Mouse (Mus musculus) kidney, adult 9 months (tissue): Measurements from ENCODE around the gene Nav3.

ENCODE experiments used
- DNase-seq: peaks from one replicate; pipeline ENCODE4 v3.0.0; 2022

Nav3 gene

DNA sequence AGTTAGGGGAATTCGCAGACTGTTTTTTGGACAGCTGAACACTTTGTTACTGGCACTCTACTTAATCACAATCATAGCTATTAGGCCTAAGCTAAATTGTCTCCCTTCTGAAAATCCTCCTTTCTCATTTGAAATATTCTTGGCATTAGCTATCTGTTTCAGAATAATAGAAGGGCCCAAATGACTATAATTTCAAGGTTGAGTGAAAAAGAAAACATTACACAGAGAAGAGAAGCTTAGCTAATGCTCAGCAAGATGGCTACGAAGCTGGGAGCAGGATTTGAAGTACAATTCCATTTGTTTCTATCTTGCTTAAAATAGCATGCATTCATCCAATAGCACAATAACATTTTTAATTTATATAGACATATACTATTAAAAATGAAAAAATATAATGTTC is 667.3 kb downstream of the Nav3 start:
- DNase-seq: no peak

DNA sequence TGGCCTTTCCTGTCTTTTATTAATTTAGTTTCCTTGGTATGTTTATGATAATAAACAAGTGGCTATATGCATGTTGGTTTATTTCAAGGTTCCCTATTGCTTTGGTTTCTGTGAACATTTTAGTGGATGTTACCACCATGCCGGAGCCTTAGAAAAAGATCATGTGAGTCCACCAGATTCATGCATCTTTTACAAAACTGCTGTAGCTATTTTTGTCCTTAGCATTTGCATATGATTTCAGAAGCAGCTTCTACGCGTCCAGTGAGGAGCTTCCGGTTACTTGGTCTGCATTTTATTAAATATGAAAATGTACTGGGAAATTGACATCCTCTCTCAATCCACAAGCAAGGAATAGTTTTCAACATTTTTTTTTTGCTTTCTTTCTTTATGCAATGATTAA is 676.9 kb downstream of the Nav3 start:
- DNase-seq: no peak

DNA sequence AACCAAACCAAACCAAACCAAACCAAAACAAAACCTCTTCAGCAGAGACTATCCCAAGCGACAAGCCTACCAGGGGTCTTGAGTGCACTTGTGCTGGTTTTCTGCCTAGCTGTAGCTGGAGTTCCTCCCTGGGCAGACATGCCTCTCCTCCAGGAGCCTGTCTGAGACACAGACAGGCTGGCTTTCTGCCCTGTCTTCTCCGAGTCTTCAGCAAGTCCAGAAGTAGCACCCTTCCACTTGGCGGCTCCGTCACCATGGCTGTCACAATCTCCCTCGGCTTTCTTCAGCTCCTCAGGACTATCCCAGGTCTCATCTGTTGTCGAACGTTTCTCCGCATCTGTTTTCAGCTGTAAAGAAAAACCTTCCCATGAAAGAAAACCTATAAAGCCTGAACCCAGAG is 686.9 kb downstream of the Nav3 start:
- DNase-seq: no peak

DNA sequence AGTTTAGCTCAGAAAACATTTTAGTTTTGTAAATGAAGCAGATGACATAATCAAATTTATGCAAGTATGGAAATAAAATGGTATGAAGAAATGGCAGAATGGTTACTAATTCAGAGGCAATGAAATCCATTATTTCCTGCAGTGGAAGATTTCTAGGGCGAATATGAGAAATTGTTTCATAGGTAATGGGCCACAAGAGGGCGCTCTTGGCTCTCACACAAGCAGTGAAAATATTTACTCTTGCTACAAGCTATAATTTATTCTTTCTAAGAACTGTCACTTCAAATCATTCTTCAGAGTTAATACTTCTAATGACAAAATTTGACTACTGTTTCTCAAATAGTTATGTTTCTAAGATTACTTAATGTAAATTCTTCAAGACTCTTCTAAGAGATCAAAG is 690.4 kb downstream of the Nav3 start:
- DNase-seq: peak; percentile 59

DNA sequence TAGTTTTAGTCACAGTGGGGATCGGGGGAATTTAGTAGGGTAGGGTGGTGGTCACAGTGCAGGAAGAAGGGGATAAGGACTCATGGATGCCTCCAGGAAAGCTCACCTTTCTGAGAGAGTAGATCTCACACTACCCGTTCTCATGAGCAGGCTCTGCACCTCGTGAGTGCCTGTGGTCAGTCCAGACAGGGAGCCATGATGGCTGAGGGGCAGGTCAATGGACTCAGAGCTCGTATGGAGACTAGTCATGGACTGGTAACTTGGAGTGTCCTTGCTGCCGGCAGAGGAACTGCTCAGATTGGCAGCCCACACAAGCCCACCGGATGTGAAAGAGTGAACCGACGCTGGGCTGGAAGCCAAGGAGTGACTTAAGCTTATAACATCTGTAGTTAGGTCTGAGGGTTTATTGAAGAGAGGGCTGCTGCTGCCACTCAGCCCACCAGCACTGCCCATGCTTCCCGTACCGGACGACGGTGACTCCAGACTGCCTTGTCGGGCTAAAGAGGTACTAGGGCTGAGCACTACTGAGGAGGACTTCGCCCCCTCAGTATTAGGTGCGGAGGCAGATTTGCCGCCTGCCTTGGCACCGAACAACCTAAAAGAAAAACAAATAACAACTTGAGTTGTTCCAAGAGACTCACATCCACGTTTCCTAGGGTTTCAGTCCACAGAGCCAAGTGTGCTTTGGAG is 691.4 kb downstream of the Nav3 start:
- DNase-seq: peak; percentile 5

DNA sequence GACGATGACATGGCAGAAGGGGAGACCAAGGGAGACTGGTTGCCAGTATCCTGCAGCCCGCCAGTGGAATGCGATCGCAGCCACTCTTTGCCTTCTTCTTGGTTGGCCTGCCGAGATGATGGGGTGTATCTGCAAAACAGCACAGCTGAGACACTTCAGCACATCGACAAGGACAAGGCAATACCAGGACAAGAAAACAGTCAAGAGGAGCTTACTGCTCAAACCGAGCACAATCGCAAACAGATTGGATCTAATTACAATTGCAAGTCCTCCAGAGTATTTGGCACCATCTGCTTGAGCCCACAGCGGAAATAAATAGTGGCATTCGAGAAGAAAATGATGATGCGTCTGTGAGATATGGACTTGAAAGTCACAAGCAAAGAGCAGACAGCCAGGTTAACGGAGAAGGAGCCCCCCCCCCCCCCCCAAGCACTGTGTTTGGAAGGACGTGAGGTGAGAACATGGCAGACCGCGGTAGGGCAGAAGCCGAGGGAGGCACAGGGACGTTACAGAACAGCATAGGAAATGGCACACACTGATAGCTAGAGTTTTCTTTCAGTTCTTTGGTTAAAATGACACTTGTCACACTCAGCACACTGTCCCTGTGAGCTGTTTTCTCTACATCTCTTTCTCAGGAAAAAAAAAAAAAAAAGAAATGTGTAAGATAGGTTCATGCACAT is 696.9 kb downstream of the Nav3 start:
- no peak for DNase-seq

DNA sequence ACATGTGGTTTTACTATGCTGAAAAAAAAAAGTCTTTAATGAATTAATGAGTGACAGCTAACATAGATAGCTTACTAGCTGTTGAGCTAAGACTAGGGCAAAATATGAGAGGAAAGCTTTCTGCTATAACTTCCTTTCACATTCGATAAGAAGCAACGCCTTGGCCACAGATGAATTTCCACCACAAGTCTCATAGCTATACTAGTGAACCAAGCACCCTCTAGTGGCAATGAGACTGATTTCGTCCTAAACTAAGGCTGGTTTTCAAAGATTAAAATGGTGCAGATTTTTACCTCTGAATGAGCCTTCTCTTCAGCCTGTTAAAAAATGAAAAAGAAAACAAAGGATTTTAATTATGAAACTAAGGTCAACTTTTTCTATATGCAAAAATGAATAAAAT is 709.1 kb downstream of the Nav3 start:
- peak; percentile 10 for DNase-seq

DNA sequence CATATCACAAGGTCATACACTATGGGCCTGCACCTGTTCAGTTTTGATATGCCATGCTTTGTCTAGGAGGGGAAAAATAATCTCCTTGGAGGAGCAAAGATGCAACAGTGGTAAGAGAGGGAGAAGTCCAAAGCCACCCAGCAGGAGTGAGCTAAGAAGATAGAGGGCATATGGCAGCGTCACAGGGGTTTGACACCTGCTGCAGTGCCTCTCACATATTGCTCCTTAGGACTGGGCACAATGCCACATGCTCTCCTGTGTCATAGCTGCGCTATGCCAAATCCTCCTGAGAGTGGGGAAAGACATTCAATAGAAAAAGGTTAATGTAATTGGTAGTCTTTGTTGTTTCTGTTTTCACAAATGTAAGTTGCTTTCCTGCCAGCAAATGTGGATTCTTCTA is 714.3 kb downstream of the Nav3 start:
- DNase-seq: no peak

DNA sequence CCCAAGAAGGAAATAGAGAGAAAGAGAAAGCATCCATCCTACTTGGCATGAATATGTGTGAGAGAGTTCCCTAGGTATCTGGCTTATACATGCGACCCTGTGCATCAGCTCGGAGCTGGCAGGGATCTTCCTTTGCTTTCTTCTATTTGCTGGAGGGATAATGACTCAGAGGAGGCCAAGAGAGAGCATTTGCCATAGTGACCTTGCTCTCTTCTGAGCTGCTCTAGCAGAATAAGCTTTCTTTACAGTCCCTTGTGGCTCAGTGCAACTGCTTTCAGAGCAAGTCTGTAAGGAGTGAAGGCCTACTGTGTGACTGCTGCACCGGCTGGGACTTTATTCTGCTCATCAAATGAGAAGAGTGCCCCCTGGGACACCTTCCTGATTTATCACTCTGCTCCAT is 715.7 kb downstream of the Nav3 start:
- DNase-seq: no peak

DNA sequence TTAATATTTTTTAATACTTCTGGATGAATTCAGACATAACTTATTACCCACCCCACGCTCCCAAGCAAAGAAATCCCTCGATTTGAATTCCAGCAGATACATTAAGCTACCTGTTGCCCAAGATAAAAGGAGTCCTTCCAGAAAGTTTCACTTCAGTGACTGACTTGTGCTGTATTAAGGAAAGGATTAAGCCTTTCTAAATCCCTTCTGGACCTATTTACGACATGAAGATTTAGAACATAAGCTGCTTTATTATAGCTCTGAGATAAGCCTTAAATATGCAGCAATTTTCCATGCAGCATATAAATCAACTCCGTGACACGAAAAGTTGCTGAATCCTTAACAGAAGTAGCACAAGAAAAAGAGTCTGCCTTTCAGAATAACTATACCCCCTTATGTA is 732.4 kb downstream of the Nav3 start:
- DNase-seq: no peak

DNA sequence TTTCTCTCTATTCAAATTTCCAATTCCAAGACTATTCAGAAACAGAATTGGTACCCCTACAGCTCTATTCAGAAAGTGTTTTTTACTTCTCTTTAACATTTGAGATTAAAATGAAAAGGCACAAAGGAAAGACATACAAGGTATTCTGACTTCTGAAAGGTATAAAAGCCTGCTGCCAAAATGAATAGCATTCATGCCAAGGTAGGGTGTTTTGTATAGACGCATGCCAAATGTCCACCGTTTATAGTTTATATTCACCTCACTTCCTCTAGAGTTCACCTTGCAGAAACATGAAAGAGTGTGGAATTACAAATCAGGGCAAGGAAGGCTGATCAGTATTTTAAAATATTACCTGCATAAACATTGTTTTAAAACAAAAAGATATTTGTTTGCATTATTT is 737.2 kb downstream of the Nav3 start:
- no peak for DNase-seq

DNA sequence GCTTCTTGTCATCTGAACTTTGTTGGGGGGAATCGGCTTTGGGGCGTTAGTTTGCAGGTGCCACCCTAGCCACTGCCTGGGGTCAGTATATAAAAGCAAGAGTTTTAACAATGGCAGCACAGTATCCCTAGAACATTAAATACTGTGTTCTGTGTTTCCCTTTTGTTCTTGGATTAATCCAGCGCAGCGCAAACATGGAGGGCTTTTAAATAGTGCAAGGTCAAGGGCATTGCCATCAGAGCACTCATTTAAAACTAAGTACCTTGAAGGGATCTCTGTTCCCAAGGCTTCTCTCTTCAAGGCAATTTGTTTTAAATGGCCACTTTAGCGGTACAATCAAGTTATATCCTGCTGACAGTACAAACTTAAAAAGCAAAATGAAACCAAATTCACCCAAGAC is 737.6 kb downstream of the Nav3 start:
- DNase-seq: no peak

DNA sequence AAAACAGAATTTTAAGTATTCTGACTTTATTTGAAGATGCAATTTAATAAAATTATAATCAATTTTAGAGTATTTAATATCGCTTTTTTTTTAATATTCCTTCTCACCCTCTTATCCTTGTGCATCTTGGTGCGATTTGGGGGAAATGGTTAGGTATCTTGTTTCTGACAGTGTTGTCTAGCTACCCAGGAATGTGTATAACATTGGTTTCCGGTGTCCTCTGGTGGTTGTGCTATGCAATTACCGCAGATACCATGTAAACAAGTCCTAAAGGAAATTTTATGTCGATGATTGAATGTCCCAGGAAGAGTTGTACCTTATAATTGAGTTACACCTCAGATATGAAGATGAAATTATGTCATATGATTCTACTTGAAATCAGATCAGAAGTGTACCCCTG is 743.0 kb downstream of the Nav3 start:
- no peak for DNase-seq

DNA sequence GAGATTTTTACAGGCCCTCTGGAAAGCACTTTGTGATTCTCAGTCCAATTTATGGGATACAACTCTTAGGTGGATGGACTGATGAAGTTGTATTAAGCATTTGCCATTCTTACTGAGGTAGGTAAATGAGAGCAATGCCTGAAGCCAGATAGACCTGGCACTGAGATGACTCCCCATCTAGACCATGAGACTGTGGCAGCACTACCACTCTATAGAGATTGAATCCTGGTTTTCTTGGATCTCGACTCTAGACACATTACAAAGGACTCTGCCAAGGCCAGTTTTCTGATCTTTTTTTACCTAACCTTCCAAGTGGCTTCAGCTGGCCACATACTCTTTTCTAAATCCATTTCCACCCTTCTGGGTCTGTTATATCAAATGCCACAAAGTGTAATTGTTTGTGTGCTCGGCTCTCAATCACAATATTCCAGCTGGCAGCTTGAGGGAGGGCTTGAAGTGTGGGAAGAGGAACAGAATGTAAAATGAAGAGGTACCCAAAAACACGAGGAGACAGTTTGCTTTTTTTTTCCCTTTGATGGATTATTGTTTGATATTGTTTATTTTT is 756.2 kb downstream of the Nav3 start:
- no peak for DNase-seq

DNA sequence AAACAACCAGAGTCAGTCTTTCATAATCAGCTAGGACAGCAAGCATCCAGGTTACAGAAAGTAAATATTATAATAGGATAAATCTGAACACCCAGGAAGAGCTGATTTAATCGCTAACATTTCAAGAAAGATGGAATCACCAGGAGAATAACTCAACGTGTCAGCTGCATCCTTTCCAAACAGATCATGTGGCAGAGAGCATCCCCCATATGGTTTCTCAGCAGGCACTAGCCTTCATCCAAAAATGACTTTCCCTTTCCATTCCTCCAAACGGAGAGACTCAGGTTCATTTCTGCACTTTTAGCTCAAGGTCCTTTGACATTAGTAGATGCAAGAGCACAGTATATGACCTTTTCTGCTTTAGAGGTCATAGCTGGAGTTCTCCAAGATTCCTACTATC is 765.4 kb downstream of the Nav3 start:
- no peak for DNase-seq

DNA sequence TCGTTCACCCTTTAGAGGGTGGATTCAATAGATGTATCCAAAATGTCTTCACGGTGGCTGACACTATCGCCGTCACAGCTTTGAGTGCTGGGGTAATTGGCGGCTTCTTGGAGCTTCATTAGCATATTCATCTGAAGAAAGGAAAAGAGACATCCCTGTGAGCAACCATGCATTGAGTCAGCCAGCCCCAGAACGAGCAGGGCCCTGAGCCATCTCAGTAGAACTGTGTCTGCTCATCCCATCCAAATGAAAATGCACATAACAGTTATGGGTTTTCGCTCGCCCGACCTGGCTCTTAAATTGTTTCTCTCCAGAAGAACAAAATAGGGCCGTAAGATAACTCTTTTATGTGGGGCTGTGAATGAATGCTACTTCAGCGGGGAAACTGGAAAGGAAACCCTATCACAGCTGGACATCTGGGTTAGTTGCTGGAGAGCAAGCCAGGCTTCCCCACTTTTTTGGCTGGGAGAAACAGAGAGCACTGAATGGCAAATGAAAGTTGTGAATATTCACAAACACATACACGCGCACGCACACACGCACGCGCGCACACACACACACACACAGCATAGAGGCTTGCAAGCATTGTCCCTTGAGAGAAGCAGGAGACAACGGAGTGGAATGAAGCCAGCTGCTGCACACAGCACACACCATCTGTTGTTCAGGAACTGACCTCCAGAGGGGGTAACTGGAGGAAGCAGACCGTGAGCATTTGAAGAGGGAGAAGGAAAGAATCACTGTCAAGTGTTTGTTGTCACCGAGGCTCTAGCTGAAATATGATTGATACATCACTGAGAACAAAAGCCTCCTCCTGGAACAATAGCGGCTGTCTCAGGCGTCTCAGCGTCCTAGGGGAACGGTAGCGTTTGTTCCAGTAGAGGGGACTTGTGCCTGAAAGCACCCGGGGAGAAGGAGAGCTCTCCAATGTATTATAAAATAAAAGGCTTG is 771.6 kb downstream of the Nav3 start:
- DNase-seq: no peak

DNA sequence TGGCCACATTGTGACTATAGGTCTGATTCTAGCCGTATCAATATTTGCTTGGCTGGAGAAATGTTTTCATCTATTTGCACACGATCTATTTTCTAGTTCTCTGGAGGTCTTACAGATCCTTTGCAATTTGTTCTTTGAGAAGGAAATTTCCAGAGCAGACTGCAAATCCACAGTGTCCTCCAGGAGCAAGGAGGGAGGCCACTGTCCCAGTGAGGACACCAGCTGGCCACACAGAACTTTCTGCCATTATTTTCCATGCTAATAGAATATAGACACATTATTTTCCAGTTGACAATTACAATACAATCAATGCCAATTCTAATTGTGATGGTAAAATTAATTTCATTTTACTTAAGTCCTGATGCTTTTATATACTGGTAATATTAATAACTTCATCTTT is 783.1 kb downstream of the Nav3 start:
- no peak for DNase-seq

DNA sequence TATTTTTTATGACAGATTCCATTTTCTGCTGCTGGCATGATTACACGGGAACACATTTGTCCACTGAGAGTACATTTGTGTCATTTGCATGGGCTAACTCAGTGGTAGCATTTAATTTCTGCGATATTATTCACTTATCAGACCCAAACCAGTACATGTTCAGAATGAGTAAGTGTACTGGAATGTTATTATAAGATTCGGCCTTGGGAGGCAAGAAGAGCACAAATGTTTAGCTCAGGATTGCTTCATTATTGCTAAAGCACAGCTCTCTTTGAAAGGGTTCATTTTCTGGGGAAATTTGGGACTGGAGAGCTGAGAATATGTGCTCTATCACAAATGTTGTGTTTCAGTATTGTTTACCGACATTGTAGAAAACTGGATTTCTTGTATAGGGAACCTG is 788.6 kb downstream of the Nav3 start:
- no peak for DNase-seq

DNA sequence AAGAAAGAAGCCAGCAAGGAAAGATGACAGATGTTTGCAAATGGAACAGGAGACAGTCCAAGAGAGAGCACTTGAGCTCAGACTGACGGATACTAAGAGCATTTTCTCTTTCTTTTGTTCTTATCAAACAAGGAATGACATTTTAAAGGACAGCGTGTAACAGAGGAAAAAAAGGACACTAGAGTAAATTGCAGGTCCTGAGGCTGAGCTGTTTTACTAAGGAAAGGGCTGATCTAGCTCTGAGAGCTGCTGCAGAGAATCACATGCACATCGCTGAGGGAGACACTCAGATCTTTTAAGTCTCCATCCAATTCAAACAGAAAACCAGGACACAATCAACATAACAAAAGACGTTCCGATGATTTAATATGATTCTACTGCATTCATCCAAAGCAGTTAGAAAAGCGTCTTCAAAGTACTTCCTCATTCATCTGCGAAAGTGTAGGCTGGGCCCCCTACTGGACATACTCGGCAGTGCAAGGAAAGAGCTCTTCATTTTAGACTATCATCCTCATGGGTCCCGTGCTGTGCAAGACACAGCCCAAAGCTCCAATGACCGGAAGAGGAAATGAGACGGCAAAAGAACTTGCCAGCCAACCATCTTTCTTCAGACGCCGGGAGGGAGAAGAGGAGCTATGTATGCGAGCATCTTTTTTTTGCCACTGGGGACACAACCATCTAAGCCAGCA is 791.2 kb downstream of the Nav3 start:
- peak; percentile 48 for DNase-seq

DNA sequence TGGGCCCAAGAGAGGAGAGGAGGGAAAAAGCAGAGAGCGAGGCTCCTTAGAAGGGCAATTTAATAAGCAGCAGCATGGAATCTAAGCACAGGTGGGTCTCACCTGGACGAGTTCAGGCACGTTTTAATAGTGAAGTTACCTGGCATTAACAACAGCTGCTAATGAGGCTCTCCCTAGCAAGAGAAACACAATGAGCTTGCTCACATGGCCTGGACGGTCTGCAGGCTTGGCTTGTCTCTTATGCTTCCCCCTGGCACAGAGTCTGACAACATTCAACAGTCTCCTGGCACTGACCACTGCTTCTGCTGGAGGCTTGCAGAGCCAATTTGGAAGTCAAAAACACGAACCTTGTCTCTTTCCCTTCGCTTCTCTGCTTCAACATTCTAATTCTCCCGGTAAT is 804.5 kb downstream of the Nav3 start:
- no peak for DNase-seq

DNA sequence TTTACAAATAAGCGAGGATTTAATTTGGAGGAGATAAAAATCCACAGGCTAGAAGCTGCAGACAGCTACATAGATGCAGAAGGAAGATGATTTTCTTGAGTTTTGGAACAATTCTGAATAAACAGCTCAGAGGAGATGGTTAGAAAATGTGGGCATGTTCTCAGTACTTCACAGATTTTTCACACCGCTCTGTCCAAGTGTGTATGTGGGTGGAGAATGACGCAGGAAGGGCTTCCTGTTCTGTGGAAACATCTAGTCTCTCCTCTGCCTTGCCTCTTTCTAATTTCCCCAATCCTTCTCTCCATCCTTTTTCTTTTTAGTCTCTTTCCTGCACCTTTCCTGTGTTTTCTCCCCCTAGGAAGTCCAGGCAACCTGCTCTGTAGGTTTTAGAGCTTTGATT is 812.4 kb downstream of the Nav3 start:
- DNase-seq: no peak

DNA sequence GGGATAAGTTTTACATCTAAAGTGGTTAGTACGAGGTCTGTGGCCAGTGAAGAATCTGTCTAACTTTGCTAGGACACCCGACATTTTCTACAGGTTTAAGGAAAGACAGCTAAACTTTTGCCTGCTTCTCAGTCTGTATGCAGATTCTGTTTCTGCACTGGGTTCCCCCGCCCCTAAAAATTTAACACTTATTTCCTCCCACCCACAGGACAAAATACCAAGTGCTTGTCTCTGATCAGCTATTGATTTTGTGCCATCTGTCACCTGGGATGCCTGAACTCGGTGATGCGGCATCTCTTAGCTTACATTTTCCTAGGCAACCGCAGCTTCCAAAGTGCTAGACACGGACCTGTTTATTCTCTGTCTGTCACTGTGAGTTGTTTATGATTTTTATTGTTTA is 814.2 kb downstream of the Nav3 start:
- DNase-seq: no peak

DNA sequence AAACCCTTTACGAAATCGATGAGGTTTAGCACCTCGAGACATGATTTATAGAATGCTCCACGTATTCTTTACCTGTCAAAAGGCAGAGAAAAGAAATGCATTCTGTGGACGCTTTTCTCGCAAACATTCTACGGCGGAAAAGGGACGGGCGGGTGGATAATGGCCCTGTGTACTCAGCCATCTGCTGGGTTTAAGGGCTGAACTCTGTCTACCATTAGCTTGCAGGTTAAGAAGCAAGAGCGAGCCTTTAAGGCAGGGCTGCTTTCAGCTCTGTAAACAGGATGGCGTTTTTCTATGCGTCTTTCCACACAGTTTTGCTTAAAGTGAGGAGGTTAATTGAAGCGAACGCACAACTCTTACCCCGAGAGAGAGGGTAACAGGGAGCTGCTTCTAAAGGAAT is 818.3 kb downstream of the Nav3 start:
- DNase-seq: no peak
